Mouse (Mus musculus): ENCODE data around the gene Cog5. TPM values are rescaled to one million over a fixed set of nuclear protein-coding genes. Genes with fewer than 3 reads are reported as not detected.

The Cog5 gene
- total and polyA plus RNA-seq, 3 experiments: 34.8 to 42.7 (median 39.3) TPM

GRCm38 (mm10) chr12:31849601-31850000 is 194.9 kb downstream of the Cog5 start:
- in situ Hi-C loops (cut with MboI; ENCODE audit: low pct_ligation_motif_present, low pct_unique_long_range_greater_than_20kb, low sequenced_read_pairs) (no loop called here), dilution Hi-C loops (cut with MboI; ENCODE audit: extremely low pct_ligation_motif_present, extremely low pct_unique_long_range_greater_than_20kb, low sequenced_read_pairs) (no loop called here)
- TF ChIP-seq RAD21 (IDR thresholded peaks at IDR 0.05; ENCODE audit: low read depth, low read length) (no peak), POLR2A (IDR thresholded peaks at IDR 0.05; ENCODE audit: low read depth, low read length) (no peak), JUN (IDR thresholded peaks at IDR 0.05; ENCODE audit: insufficient read depth, low read depth, low read length) (no peak), MAX (IDR thresholded peaks at IDR 0.05; ENCODE audit: low read length) (no peak), E2F4 (IDR thresholded peaks at IDR 0.05; ENCODE audit: insufficient replicate concordance, low read depth, low read length) (no peak)
- Histone ChIP-seq H3K4me2 (ENCODE audit: insufficient read depth, low read depth, poor library complexity, severe bottlenecking) (no peak overlapping the region), H3K4me1 (ENCODE audit: control insufficient read depth in 1 of 2, insufficient read depth in 2 of 2) (peaks cover 0 to 9% of the 10 kb centered on the region in 2 experiments; a peak in 2 of 4 replicates), H3K4me3 (replicated peaks in 1 of 3; ENCODE audit: low read depth in 2 of 3, low read length in 2 of 3, poor library complexity in 1 of 3) (no peak overlapping the region), H3K79me2 (replicated peaks; ENCODE audit: control insufficient read depth, extremely low read depth, insufficient read depth, poor library complexity, severe bottlenecking) (no peaks in the 10 kb centered on the region), H3K36me3 (replicated peaks in 1 of 2; ENCODE audit: control insufficient read depth in 1 of 2, insufficient read depth in 1 of 2, low read length in 1 of 2) (peaks cover 0 to 13% of the 10 kb centered on the region in 2 experiments), H3K9me3 (replicated peaks; ENCODE audit: low read length) (no peaks in the 10 kb centered on the region), H3K27ac (ENCODE audit: insufficient read depth, low read depth) (no peak overlapping the region), H3K27me3 (replicated peaks) (no peaks in the 10 kb centered on the region), H3K9ac (ENCODE audit: insufficient read depth, low read depth) (no peak overlapping the region)
- no peak for DNase-seq (ENCODE audit: extremely low read depth)

- Histone ChIP-seq H3K27me3 (replicated peaks) (no peaks in the 10 kb centered on the region), H3K4me3 (replicated peaks in 1 of 3; ENCODE audit: low read depth in 2 of 3, low read length in 2 of 3, poor library complexity in 1 of 3) (no peak overlapping the region), H3K36me3 (replicated peaks in 1 of 2; ENCODE audit: control insufficient read depth in 1 of 2, insufficient read depth in 1 of 2, low read length in 1 of 2) (peaks cover 3 to 11% of the 10 kb centered on the region in 2 experiments), H3K27ac (ENCODE audit: insufficient read depth, low read depth) (no peak overlapping the region), H3K9ac (ENCODE audit: insufficient read depth, low read depth) (no peak overlapping the region), H3K9me3 (replicated peaks; ENCODE audit: low read length) (no peaks in the 10 kb centered on the region), H3K79me2 (replicated peaks; ENCODE audit: control insufficient read depth, extremely low read depth, insufficient read depth, poor library complexity, severe bottlenecking) (no peaks in the 10 kb centered on the region), H3K4me2 (ENCODE audit: insufficient read depth, low read depth, poor library complexity, severe bottlenecking) (no peak overlapping the region), H3K4me1 (ENCODE audit: control insufficient read depth in 1 of 2, insufficient read depth in 2 of 2) (peaks cover 0 to 14% of the 10 kb centered on the region in 2 experiments; a peak in 2 of 4 replicates)
- dilution Hi-C loops (cut with MboI; ENCODE audit: extremely low pct_ligation_motif_present, extremely low pct_unique_long_range_greater_than_20kb, low sequenced_read_pairs) (no loop called here), in situ Hi-C loops (cut with MboI; ENCODE audit: low pct_ligation_motif_present, low pct_unique_long_range_greater_than_20kb, low sequenced_read_pairs) (no loop called here)
- TF ChIP-seq ZMIZ1 (IDR thresholded peaks at IDR 0.05; ENCODE audit: low read depth, low read length): no peak
- TF ChIP-seq MAX (IDR thresholded peaks at IDR 0.05; ENCODE audit: low read length): no peak
- TF ChIP-seq MAZ (IDR thresholded peaks at IDR 0.05; ENCODE audit: low read depth, low read length): no peak
- DNase-seq (ENCODE audit: extremely low read depth): no peak
These were observed 199.4 kb downstream of the Cog5 start for GRCm38 (mm10) chr12:31854039-31854438.

GRCm38 (mm10) chr12:31854817-31855216 is 200.1 kb downstream of the Cog5 start:
- dilution Hi-C loops (cut with MboI; ENCODE audit: extremely low pct_ligation_motif_present, extremely low pct_unique_long_range_greater_than_20kb, low sequenced_read_pairs): no loop called here
- H3K79me2 ChIP-seq (replicated peaks; ENCODE audit: control insufficient read depth, extremely low read depth, insufficient read depth, poor library complexity, severe bottlenecking): no peaks in the 10 kb centered on the region
- H3K4me1 ChIP-seq (ENCODE audit: control insufficient read depth in 1 of 2, insufficient read depth in 2 of 2): peaks cover 0 to 14% of the 10 kb centered on the region in 2 experiments; a peak in 2 of 4 replicates
- in situ Hi-C loops (cut with MboI; ENCODE audit: low pct_ligation_motif_present, low pct_unique_long_range_greater_than_20kb, low sequenced_read_pairs): no loop called here
- no peaks in the 10 kb centered on the region for H3K27me3 ChIP-seq (replicated peaks)
- peak; percentile 4 for DNase-seq (ENCODE audit: extremely low read depth)
- no peak overlapping the region for H3K4me2 ChIP-seq (ENCODE audit: insufficient read depth, low read depth, poor library complexity, severe bottlenecking)
- H3K9ac ChIP-seq (ENCODE audit: insufficient read depth, low read depth): no peak overlapping the region
- no peak overlapping the region for H3K4me3 ChIP-seq (replicated peaks in 1 of 3; ENCODE audit: low read depth in 2 of 3, low read length in 2 of 3, poor library complexity in 1 of 3)
- TF ChIP-seq ZKSCAN1 (IDR thresholded peaks at IDR 0.05; ENCODE audit: borderline replicate concordance, low read depth, low read length): no peak
- TF ChIP-seq E2F4 (IDR thresholded peaks at IDR 0.05; ENCODE audit: insufficient replicate concordance, low read depth, low read length): no peak
- no peak for TF ChIP-seq CHD2 (IDR thresholded peaks at IDR 0.05; ENCODE audit: low read length)
- no peak for TF ChIP-seq ELF1 (IDR thresholded peaks at IDR 0.05; ENCODE audit: low read depth, low read length)
- no peak for TF ChIP-seq NRF1 (IDR thresholded peaks at IDR 0.05; ENCODE audit: low read depth, low read length)
- TF ChIP-seq ZC3H11A (IDR thresholded peaks at IDR 0.05; ENCODE audit: low read depth, low read length): no peak
- TF ChIP-seq TCF12 (IDR thresholded peaks at IDR 0.05; ENCODE audit: low read depth, low read length): no peak
- no peak for TF ChIP-seq CTCF (conservative IDR thresholded peaks at IDR 0.05 in 1 of 2, IDR thresholded peaks at IDR 0.05 in 1 of 2; ENCODE audit: low read depth in 2 of 2, low read length in 2 of 2)
- no peak for TF ChIP-seq ETS1 (conservative IDR thresholded peaks at IDR 0.05; ENCODE audit: low read depth, low read length)
- TF ChIP-seq PAX5 (IDR thresholded peaks at IDR 0.05; ENCODE audit: low read length): no peak
- TF ChIP-seq UBTF (IDR thresholded peaks at IDR 0.05; ENCODE audit: low read depth, low read length): no peak
- TF ChIP-seq GABPA (IDR thresholded peaks at IDR 0.05; ENCODE audit: insufficient replicate concordance, low read depth, low read length): no peak
- TF ChIP-seq USF2 (conservative IDR thresholded peaks at IDR 0.05; ENCODE audit: low read depth, low read length): no peak
- no peak for TF ChIP-seq SMC3 (IDR thresholded peaks at IDR 0.05; ENCODE audit: low read depth, low read length)
- H3K9me3 ChIP-seq (replicated peaks; ENCODE audit: low read length): no peaks in the 10 kb centered on the region
- peaks cover 3 to 11% of the 10 kb centered on the region in 2 experiments for H3K36me3 ChIP-seq (replicated peaks in 1 of 2; ENCODE audit: control insufficient read depth in 1 of 2, insufficient read depth in 1 of 2, low read length in 1 of 2)
- no peak overlapping the region for H3K27ac ChIP-seq (ENCODE audit: insufficient read depth, low read depth)

Data from CH12.LX (cell line).